Mouse (Mus musculus) kidney, adult 18-20 months (tissue): Measurements from ENCODE around the gene Kbtbd13.

ENCODE experiments used
- DNase-seq: peaks from one replicate; pipeline ENCODE4 v3.0.0; 2021

The Kbtbd13 gene

GRCm38 (mm10) chr9:65391613-65391964 is at the start of gene Kbtbd13:
Gene Kbtbd13 (minus strand): TSS chr9:65391652.
- no peak for DNase-seq

- peak; percentile 95 for DNase-seq
These were observed 44.3 kb upstream of the Kbtbd13 start, which contains the start of gene Mtfmt for GRCm38 (mm10) chr9:65435671-65436301. Gene Mtfmt (plus strand): TSS chr9:65435782.

- DNase-seq, result no peak
These were observed 43.8 kb upstream of the Kbtbd13 start for GRCm38 (mm10) chr9:65435211-65435610.

GRCm38 (mm10) chr9:65434140-65434539 is 42.7 kb upstream of the Kbtbd13 start:
- DNase-seq, result peak; percentile 55

- peak; percentile 91 for DNase-seq
These were observed 40.8 kb upstream of the Kbtbd13 start for GRCm38 (mm10) chr9:65432236-65432635.

GRCm38 (mm10) chr9:65430921-65431320 is 39.5 kb upstream of the Kbtbd13 start:
- no peak for DNase-seq

- DNase-seq, result no peak
These were observed 38.9 kb upstream of the Kbtbd13 start for GRCm38 (mm10) chr9:65430401-65430800.

GRCm38 (mm10) chr9:65428003-65428402 is 36.6 kb upstream of the Kbtbd13 start:
- DNase-seq, result no peak

- DNase-seq, result no peak
These were observed 36.1 kb upstream of the Kbtbd13 start for GRCm38 (mm10) chr9:65427511-65427910.

- DNase-seq, result no peak
These were observed 32.9 kb upstream of the Kbtbd13 start for GRCm38 (mm10) chr9:65424393-65424792.

- peak; percentile 70 for DNase-seq
These were observed 31.5 kb upstream of the Kbtbd13 start, which contains the start of gene Slc51b for GRCm38 (mm10) chr9:65422760-65423501. Gene Slc51b (minus strand): TSS chr9:65422955.

GRCm38 (mm10) chr9:65419633-65420032 is 28.2 kb upstream of the Kbtbd13 start:
- no peak for DNase-seq

- DNase-seq, result no peak
These were observed 26.3 kb upstream of the Kbtbd13 start for GRCm38 (mm10) chr9:65417738-65418137.

GRCm38 (mm10) chr9:65411326-65411725 is 19.9 kb upstream of the Kbtbd13 start:
- no peak for DNase-seq

- no peak for DNase-seq
These were observed 18.9 kb upstream of the Kbtbd13 start for GRCm38 (mm10) chr9:65410378-65410777.

GRCm38 (mm10) chr9:65408871-65409295 is 17.4 kb upstream of the Kbtbd13 start:
- peak; percentile 87 for DNase-seq

GRCm38 (mm10) chr9:65407861-65408260 is 16.4 kb upstream of the Kbtbd13 start:
- DNase-seq, result peak; percentile 57

- DNase-seq, result no peak
These were observed 15.9 kb upstream of the Kbtbd13 start for GRCm38 (mm10) chr9:65407327-65407726.

- no peak for DNase-seq
These were observed 13.7 kb upstream of the Kbtbd13 start for GRCm38 (mm10) chr9:65405184-65405449.

- peak; percentile 83 for DNase-seq
These were observed 13.1 kb upstream of the Kbtbd13 start for GRCm38 (mm10) chr9:65404331-65405183.

- no peak for DNase-seq
These were observed 8.5 kb upstream of the Kbtbd13 start for GRCm38 (mm10) chr9:65399934-65400333.

GRCm38 (mm10) chr9:65398279-65398678 is 6.8 kb upstream of the Kbtbd13 start, which contains the start of gene Rasl12:
Gene Rasl12 (plus strand): TSS chr9:65398506.
- peak; percentile 67 for DNase-seq

- no peak for DNase-seq
These were observed 2.9 kb upstream of the Kbtbd13 start for GRCm38 (mm10) chr9:65394360-65394759.

GRCm38 (mm10) chr9:65393606-65394005 is 2.2 kb upstream of the Kbtbd13 start:
- no peak for DNase-seq
